Mouse (Mus musculus): ENCODE data around the gene Dynlt1f.
"Not testable (repeated sequence)": the region's sequence is repeated elsewhere in the genome, so short reads cannot be mapped to it uniquely, and the experiment has no call there.

- TF ChIP-seq CTCF (IDR thresholded peaks at IDR 0.05; ENCODE audit: borderline replicate concordance, control insufficient read depth, extremely low read depth, insufficient read depth, low read length, poor library complexity); POLR2A (IDR thresholded peaks at IDR 0.05; ENCODE audit: control insufficient read depth, extremely low read depth, insufficient read depth, low read length, poor library complexity): not testable (repeated sequence)
Observed at GRCm38 (mm10) chr17:6656471-6656870, 771 bp upstream of the Dynlt1f start.

Data from thymus, adult 2 months (tissue).